Mouse (Mus musculus) G1E (cell line): Measurements from ENCODE around the gene Gm498. TPM values are rescaled to one million over a fixed set of nuclear protein-coding genes. Genes with fewer than 3 reads are reported as not detected.

ENCODE experiments used
- ATAC-seq: 2 replicates; pipeline ENCODE4 v1.8.0; 2016; ENCODE audit warnings: mild to moderate bottlenecking; ENCODE audit not compliant: insufficient number of reproducible peaks, poor library complexity, low FRiP score, severe bottlenecking; ENCODE audit errors: extremely low read depth
- DNase-seq: peaks from one replicate; pipeline ENCODE4 v3.0.0; 2012; ENCODE audit warnings: low spot score
- H3K27me3 ChIP-seq: 2 replicates; pipeline ENCODE4 v1.6.1; 2012; ENCODE audit warnings: mild to moderate bottlenecking, low read length, inconsistent platforms; ENCODE audit not compliant: insufficient read depth
- H3K36me3 ChIP-seq: replicated peaks from 2 replicates; pipeline ENCODE3; 2012; ENCODE audit warnings: mild to moderate bottlenecking, inconsistent platforms
- H3K4me1 ChIP-seq: 2 replicates; pipeline ENCODE4 v1.6.1; 2012; ENCODE audit warnings: low read depth, low read length, inconsistent platforms, mixed read lengths; ENCODE audit not compliant: insufficient read depth
- H3K4me3 ChIP-seq: 2 replicates; pipeline ENCODE4 v1.5.1; 2012; ENCODE audit warnings: low read depth, mild to moderate bottlenecking, inconsistent platforms, low read length, moderate library complexity, mixed read lengths
- H3K9me3 ChIP-seq: replicated peaks from 2 replicates; pipeline ENCODE4 v1.6.1; 2012; ENCODE audit warnings: inconsistent platforms
- CTCF ChIP-seq: IDR thresholded peaks from 2 replicates; pipeline ENCODE4 v1.5.1; 2012; ENCODE audit warnings: low read depth, low read length, inconsistent platforms, mixed read lengths
- GATA1 ChIP-seq: IDR thresholded peaks from 2 replicates; pipeline ENCODE4 v1.6.1; 2012; ENCODE audit warnings: borderline replicate concordance, low read length, inconsistent platforms, mixed read lengths
- GATA2 ChIP-seq: IDR thresholded peaks from 2 replicates; pipeline ENCODE4 v1.6.1; 2012; ENCODE audit warnings: low read depth, low read length, inconsistent platforms, borderline replicate concordance
- POLR2AphosphoS5 ChIP-seq: IDR thresholded peaks from 2 replicates; pipeline ENCODE4 v1.6.1; 2012; ENCODE audit warnings: low read depth, low read length, inconsistent platforms; ENCODE audit not compliant: insufficient replicate concordance
- TAL1 ChIP-seq: conservative IDR thresholded peaks from 2 replicates; pipeline ENCODE4 v1.6.1; 2012; ENCODE audit warnings: low read depth, low read length, inconsistent platforms, mixed read lengths
- polyA plus RNA-seq: library from polyadenylated mRNA; stranded (reverse); fragments of >175 nt; gene quantifications from 2 replicates; pipeline ENCODE4 v1.2.3, GENCODE M21; 2012
- total RNA-seq, 2 experiments: library from RNA; stranded (forward) in 1 of 2; stranded (reverse) in 1 of 2; fragments of 200-1000 nt in 1 of 2; fragments of >200 nt in 1 of 2; fragmentation: Nextera tagmentation in 1 of 2; gene quantifications; 2 replicates each; pipeline ENCODE4 v1.2.3; 2014 to 2017

Gene Gm498
- total and polyA plus RNA-seq, 3 experiments, result 0.08 TPM; not detected in 2

GRCm38 (mm10) chr7:143829504-143830331 lies 36.9 kb upstream of the Gm498 start:
- DNase-seq, result peak; percentile 98
- H3K4me1 ChIP-seq, result peaks cover 63% of the 10 kb centered on the region
- H3K9me3 ChIP-seq, result no peaks in the 10 kb centered on the region
- peak overlapping the region; percentile 80 for H3K4me3 ChIP-seq
- TF ChIP-seq CTCF (peak; percentile 91), POLR2AphosphoS5 (no peak)
- H3K36me3 ChIP-seq, result peaks cover 39% of the 10 kb centered on the region
- no peaks in the 10 kb centered on the region for H3K27me3 ChIP-seq
- peak; percentile 98 for ATAC-seq

GRCm38 (mm10) chr7:143830399-143830798 lies 36.2 kb upstream of the Gm498 start:
- H3K4me3 ChIP-seq, result peak overlapping the region; percentile 80
- ATAC-seq, result no peak
- DNase-seq, result no peak
- H3K27me3 ChIP-seq, result no peaks in the 10 kb centered on the region
- TF ChIP-seq GATA2 (no peak), POLR2AphosphoS5 (no peak)
- no peaks in the 10 kb centered on the region for H3K9me3 ChIP-seq
- H3K4me1 ChIP-seq, result peaks cover 67% of the 10 kb centered on the region
- peaks cover 46% of the 10 kb centered on the region for H3K36me3 ChIP-seq

GRCm38 (mm10) chr7:143832196-143832595 lies 34.4 kb upstream of the Gm498 start:
- DNase-seq, result no peak
- H3K4me1 ChIP-seq, result peaks cover 71% of the 10 kb centered on the region
- H3K27me3 ChIP-seq, result no peaks in the 10 kb centered on the region
- H3K36me3 ChIP-seq, result peaks cover 60% of the 10 kb centered on the region
- peak overlapping the region; percentile 80 for H3K4me3 ChIP-seq
- TF ChIP-seq CTCF (no peak), GATA2 (no peak), GATA1 (no peak), TAL1 (no peak), POLR2AphosphoS5 (no peak)
- no peaks in the 10 kb centered on the region for H3K9me3 ChIP-seq
- no peak for ATAC-seq

GRCm38 (mm10) chr7:143832611-143833010 lies 34.0 kb upstream of the Gm498 start:
- Histone ChIP-seq H3K4me1 (peaks cover 74% of the 10 kb centered on the region), H3K4me3 (peak overlapping the region; percentile 80; the same call in 1 of the 2 replicates), H3K9me3 (no peaks in the 10 kb centered on the region), H3K36me3 (peaks cover 65% of the 10 kb centered on the region), H3K27me3 (no peaks in the 10 kb centered on the region)
- TF ChIP-seq TAL1 (no peak), GATA2 (no peak), CTCF (no peak), GATA1 (no peak), POLR2AphosphoS5 (no peak)
- ATAC-seq (no peak), DNase-seq (no peak)

GRCm38 (mm10) chr7:143833581-143834190 lies 33.0 kb upstream of the Gm498 start:
- ATAC-seq (no peak), DNase-seq (no peak)
- TF ChIP-seq GATA2 (no peak), TAL1 (no peak), CTCF (no peak), GATA1 (no peak), POLR2AphosphoS5 (no peak)
- peaks cover 75% of the 10 kb centered on the region for H3K36me3 ChIP-seq
- H3K9me3 ChIP-seq, result no peaks in the 10 kb centered on the region
- peaks cover 83% of the 10 kb centered on the region for H3K4me1 ChIP-seq
- H3K27me3 ChIP-seq, result no peaks in the 10 kb centered on the region
- peak overlapping the region; percentile 3; the same call in 1 of the 2 replicates for H3K4me3 ChIP-seq

- H3K36me3 ChIP-seq, result peaks cover 80% of the 10 kb centered on the region
- peaks cover 79% of the 10 kb centered on the region for H3K4me1 ChIP-seq
- TF ChIP-seq CTCF, result no peak
- no peak for TF ChIP-seq GATA1
- TF ChIP-seq POLR2AphosphoS5, result no peak
- no peak for TF ChIP-seq TAL1
- no peak for TF ChIP-seq GATA2
These were observed 32.3 kb upstream of the Gm498 start for GRCm38 (mm10) chr7:143834316-143834715.

More at GRCm38 (mm10) chr7:143834316-143834715, 32.3 kb upstream of the Gm498 start:
- DNase-seq, result no peak
- H3K4me3 ChIP-seq, result no peak overlapping the region
- H3K9me3 ChIP-seq, result no peaks in the 10 kb centered on the region
- no peaks in the 10 kb centered on the region for H3K27me3 ChIP-seq
- no peak for ATAC-seq
